Mouse (Mus musculus): ENCODE data around the gene Sh3gl3. TPM values are rescaled to one million over a fixed set of nuclear protein-coding genes. Genes with fewer than 3 reads are reported as not detected.

Gene Sh3gl3
- total and polyA plus RNA-seq, 3 experiments: not detected

DNA sequence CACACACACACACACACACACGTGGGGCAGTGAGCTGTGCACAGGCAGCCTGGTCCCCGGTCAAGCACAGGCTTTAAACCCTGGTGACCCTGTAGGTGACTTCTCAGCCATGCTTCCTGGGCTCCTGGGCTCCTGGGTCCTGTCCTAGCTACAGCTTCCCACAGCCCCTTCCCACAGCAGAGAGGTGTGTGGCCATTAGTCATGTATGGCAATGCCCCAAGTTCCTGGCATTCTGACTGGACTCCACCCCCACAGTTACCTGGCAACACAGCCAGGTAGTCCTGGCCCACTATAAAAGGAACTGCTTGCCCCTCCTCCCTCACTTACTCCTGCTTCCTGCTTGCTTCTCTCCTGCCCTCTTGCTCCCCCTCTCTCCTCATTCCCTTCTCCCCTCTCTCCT is 90.5 kb downstream of the Sh3gl3 start:
- Histone ChIP-seq H3K27ac (ENCODE audit: insufficient read depth, low read depth) (no peak overlapping the region), H3K4me3 (replicated peaks in 1 of 3; ENCODE audit: low read depth in 2 of 3, low read length in 2 of 3, poor library complexity in 1 of 3) (no peak overlapping the region), H3K79me2 (replicated peaks; ENCODE audit: control insufficient read depth, extremely low read depth, insufficient read depth, poor library complexity, severe bottlenecking) (no peaks in the 10 kb centered on the region), H3K4me1 (ENCODE audit: control insufficient read depth in 1 of 2, insufficient read depth in 2 of 2) (no peaks in the 10 kb centered on the region), H3K4me2 (ENCODE audit: insufficient read depth, low read depth, poor library complexity, severe bottlenecking) (no peak overlapping the region), H3K27me3 (replicated peaks) (peaks cover 15% of the 10 kb centered on the region), H3K36me3 (replicated peaks in 1 of 2; ENCODE audit: control insufficient read depth in 1 of 2, insufficient read depth in 1 of 2, low read length in 1 of 2) (no peaks in the 10 kb centered on the region), H3K9ac (ENCODE audit: insufficient read depth, low read depth) (no peak overlapping the region), H3K9me3 (replicated peaks; ENCODE audit: low read length) (peaks cover 3% of the 10 kb centered on the region)
- dilution Hi-C loops (cut with MboI; ENCODE audit: extremely low pct_ligation_motif_present, extremely low pct_unique_long_range_greater_than_20kb, low sequenced_read_pairs) (no loop called here), in situ Hi-C loops (cut with MboI; ENCODE audit: low pct_ligation_motif_present, low pct_unique_long_range_greater_than_20kb, low sequenced_read_pairs) (loop anchor here (10.0 to 25.0 kb wide), 2 partner anchors 299 to 477 kb away; partner anchors contain the start of gene 3110040N11Rik)
- TF ChIP-seq POLR2A (IDR thresholded peaks at IDR 0.05; ENCODE audit: low read depth, low read length) (no peak), MAX (IDR thresholded peaks at IDR 0.05; ENCODE audit: low read length) (no peak), RAD21 (IDR thresholded peaks at IDR 0.05; ENCODE audit: low read depth, low read length) (no peak), TBP (conservative IDR thresholded peaks at IDR 0.05; ENCODE audit: low read depth, low read length) (no peak), RCOR1 (conservative IDR thresholded peaks at IDR 0.05; ENCODE audit: low read depth, low read length) (no peak), CTCF (conservative IDR thresholded peaks at IDR 0.05 in 1 of 2, IDR thresholded peaks at IDR 0.05 in 1 of 2; ENCODE audit: low read depth in 2 of 2, low read length in 2 of 2) (no peak), PAX5 (IDR thresholded peaks at IDR 0.05; ENCODE audit: low read length) (no peak), MXI1 (IDR thresholded peaks at IDR 0.05; ENCODE audit: low read depth, low read length) (no peak), ELF1 (IDR thresholded peaks at IDR 0.05; ENCODE audit: low read depth, low read length) (no peak), MYC (IDR thresholded peaks at IDR 0.05; ENCODE audit: low read depth, low read length) (no peak), GABPA (IDR thresholded peaks at IDR 0.05; ENCODE audit: insufficient replicate concordance, low read depth, low read length) (no peak), SMC3 (IDR thresholded peaks at IDR 0.05; ENCODE audit: low read depth, low read length) (no peak), POLR2AphosphoS2 (IDR thresholded peaks at IDR 0.05; ENCODE audit: low read depth, low read length) (no peak), KAT2A (IDR thresholded peaks at IDR 0.05; ENCODE audit: insufficient replicate concordance, low read length) (no peak), JUND (conservative IDR thresholded peaks at IDR 0.05; ENCODE audit: low read depth, low read length) (no peak), EP300 (IDR thresholded peaks at IDR 0.05; ENCODE audit: low read length) (no peak), ZKSCAN1 (IDR thresholded peaks at IDR 0.05; ENCODE audit: borderline replicate concordance, low read depth, low read length) (no peak), TCF12 (IDR thresholded peaks at IDR 0.05; ENCODE audit: low read depth, low read length) (no peak), HCFC1 (IDR thresholded peaks at IDR 0.05; ENCODE audit: low read depth, low read length) (no peak), ZC3H11A (IDR thresholded peaks at IDR 0.05; ENCODE audit: low read depth, low read length) (no peak)
- no peak for DNase-seq (ENCODE audit: extremely low read depth)

DNA sequence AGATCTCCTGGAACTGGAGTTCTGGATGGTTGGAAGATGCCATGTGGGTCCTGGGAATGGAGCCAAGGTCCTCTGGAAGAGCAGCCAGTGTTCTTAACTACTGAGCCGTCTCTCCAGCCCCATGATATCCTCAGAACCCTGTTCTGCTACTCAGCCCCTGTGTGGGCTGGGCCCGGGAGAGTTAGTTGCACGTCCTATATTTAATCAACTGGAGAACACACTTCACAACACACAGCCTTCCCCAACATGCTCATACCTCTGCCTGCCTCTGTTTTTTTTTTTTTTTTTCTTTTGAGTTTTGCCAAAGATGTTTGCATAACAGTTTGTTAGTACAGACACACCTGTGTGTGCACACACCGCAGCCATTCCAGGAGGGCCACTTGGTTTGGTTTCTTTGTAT is 91.7 kb downstream of the Sh3gl3 start:
- in situ Hi-C loops (cut with MboI; ENCODE audit: low pct_ligation_motif_present, low pct_unique_long_range_greater_than_20kb, low sequenced_read_pairs): loop anchor here (5.0 to 25.0 kb wide), 3 partner anchors 143 to 478 kb away; partner anchors contain the start of gene 3110040N11Rik
- dilution Hi-C loops (cut with MboI; ENCODE audit: extremely low pct_ligation_motif_present, extremely low pct_unique_long_range_greater_than_20kb, low sequenced_read_pairs): no loop called here

More for the DNA sequence above, 91.7 kb downstream of the Sh3gl3 start:
- Histone ChIP-seq H3K4me1 (ENCODE audit: control insufficient read depth in 1 of 2, insufficient read depth in 2 of 2) (no peaks in the 10 kb centered on the region), H3K9ac (ENCODE audit: insufficient read depth, low read depth) (no peak overlapping the region), H3K79me2 (replicated peaks; ENCODE audit: control insufficient read depth, extremely low read depth, insufficient read depth, poor library complexity, severe bottlenecking) (no peaks in the 10 kb centered on the region), H3K36me3 (replicated peaks in 1 of 2; ENCODE audit: control insufficient read depth in 1 of 2, insufficient read depth in 1 of 2, low read length in 1 of 2) (no peaks in the 10 kb centered on the region), H3K27ac (ENCODE audit: insufficient read depth, low read depth) (no peak overlapping the region), H3K4me3 (replicated peaks in 1 of 3; ENCODE audit: low read depth in 2 of 3, low read length in 2 of 3, poor library complexity in 1 of 3) (no peak overlapping the region), H3K4me2 (ENCODE audit: insufficient read depth, low read depth, poor library complexity, severe bottlenecking) (no peak overlapping the region), H3K9me3 (replicated peaks; ENCODE audit: low read length) (peaks cover 3% of the 10 kb centered on the region), H3K27me3 (replicated peaks) (peaks cover 20% of the 10 kb centered on the region)
- DNase-seq (ENCODE audit: extremely low read depth): no peak
- TF ChIP-seq USF2 (conservative IDR thresholded peaks at IDR 0.05; ENCODE audit: low read depth, low read length): no peak
- TF ChIP-seq NELFE (IDR thresholded peaks at IDR 0.05; ENCODE audit: low read depth, low read length): no peak
- no peak for TF ChIP-seq MYC (IDR thresholded peaks at IDR 0.05; ENCODE audit: low read depth, low read length)
- no peak for TF ChIP-seq SMC3 (IDR thresholded peaks at IDR 0.05; ENCODE audit: low read depth, low read length)
- TF ChIP-seq POLR2AphosphoS2 (IDR thresholded peaks at IDR 0.05; ENCODE audit: low read depth, low read length): no peak
- TF ChIP-seq ETS1 (conservative IDR thresholded peaks at IDR 0.05; ENCODE audit: low read depth, low read length): no peak
- TF ChIP-seq SIN3A (IDR thresholded peaks at IDR 0.05; ENCODE audit: low read length): no peak
- TF ChIP-seq NRF1 (IDR thresholded peaks at IDR 0.05; ENCODE audit: low read depth, low read length): no peak

Measured in CH12.LX (cell line).